Mouse (Mus musculus) heart, embryonic 11.5 days (tissue): ENCODE data around the gene Hspa1l. TPM values are rescaled to one million over a fixed set of nuclear protein-coding genes. Genes with fewer than 3 reads are reported as not detected.
"Not testable (repeated sequence)": the region's sequence is repeated elsewhere in the genome, so short reads cannot be mapped to it uniquely, and the experiment has no call there.

ENCODE experiments used
- ATAC-seq: fragments of 200-750 bp; cut with Nextera tagmentation; replicated peaks from 2 replicates; pipeline ENCODE4 v1.8.0; 2017; ENCODE audit warnings: moderate library complexity; ENCODE audit not compliant: insufficient number of reproducible peaks, low FRiP score, low TSS enrichment
- H3K27ac ChIP-seq: fragments of 300-500 bp; sonication (generic); 2 replicates; pipeline ENCODE4 v1.5.1; 2014; ENCODE audit warnings: mild to moderate bottlenecking, low read depth, low read length
- H3K27me3 ChIP-seq: fragments of 300-500 bp; sonication (generic); 2 replicates; pipeline ENCODE4 v1.6.1; 2014; ENCODE audit warnings: mild to moderate bottlenecking, low read length, mixed read lengths; ENCODE audit not compliant: control insufficient read depth, insufficient read depth
- H3K36me3 ChIP-seq: fragments of 300-500 bp; sonication (generic); 2 replicates; pipeline ENCODE4 v1.6.1; 2014; ENCODE audit warnings: mild to moderate bottlenecking, low read length, moderate library complexity, mixed read lengths; ENCODE audit not compliant: control insufficient read depth, insufficient read depth
- H3K4me1 ChIP-seq: fragments of 300-500 bp; sonication (generic); 2 replicates; pipeline ENCODE4 v1.6.1; 2014; ENCODE audit warnings: low read length; ENCODE audit not compliant: control insufficient read depth, insufficient read depth
- H3K4me2 ChIP-seq: fragments of 300-500 bp; sonication (generic); 2 replicates; pipeline ENCODE4 v1.6.1; 2014; ENCODE audit warnings: mild to moderate bottlenecking, moderate library complexity
- H3K4me3 ChIP-seq: fragments of 300-500 bp; sonication (generic); 2 replicates; pipeline ENCODE4 v1.5.1; 2014; ENCODE audit warnings: low read depth, low read length
- H3K9ac ChIP-seq: fragments of 300-500 bp; sonication (generic); 2 replicates; pipeline ENCODE4 v1.6.1; 2014; ENCODE audit warnings: mild to moderate bottlenecking, low read depth, low read length, moderate library complexity
- H3K9me3 ChIP-seq: fragments of 300-500 bp; sonication (generic); replicated peaks from 2 replicates; pipeline ENCODE4 v1.6.1; 2016; ENCODE audit warnings: low read length; ENCODE audit not compliant: control insufficient read depth
- WGBS: fragments of 180-500 bp; shearing (Covaris S2); extraction: QIAGEN DNeasy Blood & Tissue Kit; methylation state at CpG from one replicate; pipeline ENCODE4 v1.1.7; 2014; ENCODE audit not compliant: insufficient replicate concordance; 5-methylcytosine and 5-hydroxymethylcytosine counted together
- polyA plus RNA-seq: library from polyadenylated mRNA; unstranded; fragments of >200 nt; fragmentation: Nextera tagmentation; extraction: Ambion mirVana; gene quantifications from 2 replicates; pipeline ENCODE4 v1.2.1, GENCODE M21; 2014

Gene Hspa1l
- polyA plus RNA-seq, 1 experiment from 2014 or later, result 1.7 TPM

DNA sequence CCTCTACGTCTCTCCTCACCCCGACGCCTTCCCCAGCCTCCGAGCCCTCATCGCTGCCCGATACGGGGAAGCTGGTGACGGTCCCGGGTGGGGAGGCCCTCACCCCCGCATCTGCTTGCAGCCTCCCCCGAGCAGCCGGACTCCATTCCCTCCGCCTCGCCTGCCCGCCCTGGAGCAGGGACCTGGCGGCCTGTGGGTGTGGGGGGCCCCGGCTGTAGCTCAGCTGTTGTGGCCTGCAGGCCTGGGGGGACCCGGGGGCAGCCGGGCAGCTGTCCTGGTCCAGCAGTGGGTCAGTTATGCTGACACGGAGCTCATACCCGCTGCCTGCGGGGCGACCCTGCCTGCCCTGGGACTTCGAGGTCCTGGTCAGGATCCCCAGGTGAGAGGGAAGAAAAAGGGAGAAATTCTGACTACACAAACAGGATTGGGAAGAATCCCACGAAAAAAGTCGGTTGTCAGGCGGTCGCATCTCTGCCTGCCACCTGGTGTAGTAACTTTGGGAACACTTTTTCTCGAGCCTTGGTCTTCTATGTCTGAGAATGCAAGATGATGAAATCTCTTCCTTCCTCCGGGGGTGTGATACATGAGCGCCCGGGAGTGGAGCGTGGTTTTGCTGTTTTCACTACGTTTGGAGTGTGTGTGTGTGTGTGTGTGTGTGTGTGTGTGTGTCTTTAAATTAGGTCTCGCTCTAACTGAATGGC lies 29.1 kb downstream of the Hspa1l start:
- Histone ChIP-seq H3K4me1 (peaks cover 24% of the 10 kb centered on the region), H3K4me3 (peak overlapping the region; percentile 94), H3K36me3 (peaks cover 18% of the 10 kb centered on the region), H3K9me3 (no peaks in the 10 kb centered on the region), H3K27me3 (no peaks in the 10 kb centered on the region), H3K27ac (peak overlapping the region; percentile 98), H3K9ac (peak overlapping the region; percentile 96), H3K4me2 (peak overlapping the region; percentile 99)
- WGBS, result under 1% methylated on average over 35 of the region's 35 CpGs
- ATAC-seq, result no peak; the same call in 1 of the 2 replicates

GRCm38 (mm10) chr17:35002153-35002865 lies 29.8 kb downstream of the Hspa1l start:
- WGBS, result 10% methylated on average over 12 of the region's 12 CpGs
- Histone ChIP-seq H3K4me1 (peaks cover 20% of the 10 kb centered on the region), H3K36me3 (peaks cover 20% of the 10 kb centered on the region)

GRCm38 (mm10) chr17:35003022-35003838 lies 30.7 kb downstream of the Hspa1l start:
- Histone ChIP-seq H3K4me1 (peaks cover 20% of the 10 kb centered on the region), H3K36me3 (peaks cover 27% of the 10 kb centered on the region), H3K9me3 (no peaks in the 10 kb centered on the region), H3K27me3 (no peaks in the 10 kb centered on the region), H3K27ac (no peak overlapping the region), H3K4me2 (peak overlapping the region; percentile 99), H3K4me3 (peak overlapping the region; percentile 94), H3K9ac (peak overlapping the region; percentile 96; the same call in 1 of the 2 replicates)
- ATAC-seq, result no peak
- WGBS, result 70% methylated on average over 9 of the region's 9 CpGs

More at GRCm38 (mm10) chr17:35002153-35002865, 29.8 kb downstream of the Hspa1l start:
- Histone ChIP-seq H3K9ac (peak overlapping the region; percentile 96), H3K9me3 (no peaks in the 10 kb centered on the region), H3K27me3 (no peaks in the 10 kb centered on the region), H3K4me3 (peak overlapping the region; percentile 94), H3K4me2 (peak overlapping the region; percentile 99), H3K27ac (0 out of 2 replicates have a peak overlapping the region, but pooled peaks have one; percentile 32)
- ATAC-seq, result no peak

GRCm38 (mm10) chr17:35004075-35004717 lies 31.7 kb downstream of the Hspa1l start:
- WGBS, result 90% methylated on average over 17 of the region's 17 CpGs
- no peak overlapping the region for H3K27ac ChIP-seq
- peaks cover 26% of the 10 kb centered on the region for H3K36me3 ChIP-seq
- H3K27me3 ChIP-seq, result no peaks in the 10 kb centered on the region
- no peak overlapping the region for H3K4me2 ChIP-seq
- H3K4me1 ChIP-seq, result peaks cover 20% of the 10 kb centered on the region
- H3K9me3 ChIP-seq, result no peaks in the 10 kb centered on the region
- ATAC-seq, result no peak
- no peak overlapping the region for H3K4me3 ChIP-seq
- no peak overlapping the region for H3K9ac ChIP-seq

- no peak for ATAC-seq
- Histone ChIP-seq H3K27ac (no peak overlapping the region), H3K36me3 (peaks cover 29% of the 10 kb centered on the region), H3K27me3 (no peaks in the 10 kb centered on the region), H3K4me2 (no peak overlapping the region), H3K9ac (no peak overlapping the region), H3K4me3 (no peak overlapping the region), H3K4me1 (peaks cover 15% of the 10 kb centered on the region), H3K9me3 (no peaks in the 10 kb centered on the region)
- 95% methylated on average over 10 of the region's 10 CpGs for WGBS
Measured at GRCm38 (mm10) chr17:35005158-35005557, 32.7 kb downstream of the Hspa1l start.

DNA sequence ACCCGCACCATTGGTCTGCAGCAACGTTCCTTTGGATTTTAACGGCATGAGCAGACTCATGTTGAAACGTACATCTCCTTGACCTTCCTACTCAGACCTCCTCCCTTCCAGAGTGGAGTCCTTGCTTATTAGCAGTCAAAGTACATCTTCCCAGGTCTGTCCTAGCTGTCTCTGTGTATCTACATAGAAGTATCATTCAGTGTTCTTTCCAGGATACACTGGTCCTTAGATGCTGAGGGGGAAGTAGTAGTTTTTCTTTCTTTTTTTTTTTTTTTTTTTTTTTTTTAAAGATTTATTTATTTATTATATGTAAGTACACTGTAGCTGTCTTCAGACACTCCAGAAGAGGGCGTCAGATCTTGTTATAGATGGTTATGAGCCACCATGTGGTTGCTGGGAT lies 33.4 kb downstream of the Hspa1l start:
- 100% methylated on average over 4 of the region's 5 CpGs for WGBS
- H3K36me3 ChIP-seq, result peaks cover 36% of the 10 kb centered on the region
- not testable (repeated sequence) for H3K27ac ChIP-seq, H3K4me2 ChIP-seq, ATAC-seq, H3K9me3 ChIP-seq, H3K4me3 ChIP-seq, H3K27me3 ChIP-seq, H3K9ac ChIP-seq
- H3K4me1 ChIP-seq, result peaks cover 15% of the 10 kb centered on the region

DNA sequence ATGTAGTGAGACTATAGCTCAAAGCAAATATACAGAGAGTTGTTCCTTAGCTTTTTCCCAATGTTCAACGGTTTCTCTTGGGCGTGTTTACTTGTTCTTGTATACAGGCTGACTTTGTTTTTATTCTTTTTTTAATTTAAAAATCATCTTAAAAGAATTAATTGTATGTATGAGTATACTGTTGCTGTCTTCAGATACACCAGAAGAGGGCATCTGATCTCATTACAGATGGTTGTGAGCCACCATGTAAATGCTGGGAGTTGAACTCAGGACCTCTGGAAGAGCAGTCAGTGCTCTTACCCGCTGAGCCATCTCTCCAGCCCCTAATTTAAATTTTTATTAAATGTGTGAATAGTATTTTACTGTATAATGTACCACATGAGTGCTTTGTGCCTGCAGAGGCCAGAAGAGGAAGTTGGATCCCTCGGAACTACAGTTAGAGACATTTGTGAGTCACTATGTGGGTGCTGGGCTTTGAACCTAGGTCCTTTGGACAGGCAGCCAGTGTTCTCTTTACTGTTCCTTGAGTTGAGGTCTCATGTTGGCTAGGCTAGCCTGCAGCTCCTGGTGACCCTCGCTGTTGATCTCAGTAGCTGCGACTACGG lies 35.0 kb downstream of the Hspa1l start:
- Histone ChIP-seq H3K4me2 (no peak overlapping the region), H3K4me3 (no peak overlapping the region), H3K27ac (no peak overlapping the region), H3K9ac (no peak overlapping the region), H3K9me3 (no peaks in the 10 kb centered on the region), H3K36me3 (peaks cover 48% of the 10 kb centered on the region), H3K4me1 (peaks cover 10% of the 10 kb centered on the region), H3K27me3 (no peaks in the 10 kb centered on the region)
- ATAC-seq, result no peak
- 92% methylated on average over 7 of the region's 7 CpGs for WGBS

- Histone ChIP-seq H3K27ac (no peak overlapping the region), H3K27me3 (no peaks in the 10 kb centered on the region), H3K9me3 (no peaks in the 10 kb centered on the region), H3K4me3 (no peak overlapping the region), H3K9ac (no peak overlapping the region), H3K4me2 (no peak overlapping the region), H3K4me1 (no peaks in the 10 kb centered on the region), H3K36me3 (peaks cover 62% of the 10 kb centered on the region)
- no peak for ATAC-seq
- WGBS, result 86% methylated on average over 7 of the region's 7 CpGs
Measured at GRCm38 (mm10) chr17:35009586-35009985, 37.1 kb downstream of the Hspa1l start.
